8 mouse cellular contexts compared by ENCODE assay signal in the genomic region with DNA sequence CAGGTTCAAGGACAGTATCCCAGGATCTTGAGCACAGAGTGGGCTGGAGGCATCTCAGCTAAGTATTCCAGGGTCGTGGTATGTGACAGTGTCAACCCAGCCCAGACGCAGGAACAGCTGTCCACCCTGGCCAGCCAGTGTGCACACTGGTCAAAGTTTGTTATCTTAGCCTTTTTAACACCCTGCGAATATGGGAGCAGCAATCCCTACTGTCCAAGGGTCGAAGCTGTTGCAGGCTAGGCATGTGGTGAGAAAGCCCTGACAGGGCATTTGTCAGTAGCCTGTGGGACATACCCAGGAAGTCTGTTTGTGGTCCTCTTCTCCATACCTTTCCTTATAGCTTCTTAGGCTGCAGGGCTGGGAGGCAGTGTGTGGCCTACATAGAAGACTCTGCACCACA. TPM values are rescaled to one million over a fixed set of nuclear protein-coding genes. Genes with fewer than 3 reads are reported as not detected.
DNase-seq lines count a peak whose midpoint lies in the region; ATAC-seq and TF ChIP-seq lines count a peak whose summit lies in the region.

No protein-coding gene starts in this region.

- H3K9ac ChIP-seq in hindbrain, postnatal 0 days (replicated peaks; ENCODE audit: low read length) = 0 out of 2 replicates have a peak overlapping the region, but pooled peaks have one; percentile 13
- H3K9ac ChIP-seq in liver, embryonic 15.5 days = no peak overlapping the region

- no peak for TF ChIP-seq CTCF in hindbrain, postnatal 0 days (IDR thresholded peaks at IDR 0.05; ENCODE audit: low read depth)

- H3K4me1 ChIP-seq in embryonic facial prominence, embryonic 10.5 days = peaks cover 21% of the 10 kb centered on the region
- H3K4me1 ChIP-seq in hindbrain, postnatal 0 days (ENCODE audit: insufficient read depth, low read length) = peaks cover 12% of the 10 kb centered on the region
- H3K4me1 ChIP-seq in liver, embryonic 15.5 days (replicated peaks) = peaks cover 27% of the 10 kb centered on the region

- DNase-seq in kidney, adult 11 months = peak; percentile 76
- no peak for DNase-seq in kidney, adult 18-20 months
- no peak for DNase-seq in embryonic facial prominence, embryonic 10.5 days (ENCODE audit: low spot score)
- DNase-seq in hindbrain, postnatal 0 days (ENCODE audit: low spot score) = no peak
- DNase-seq in embryo, embryonic 9.5 days (ENCODE audit: extremely low spot score) = no peak
- DNase-seq in thymus, postnatal 25 days = no peak
- DNase-seq in urinary bladder, postnatal 25 days (ENCODE audit: low spot score) = no peak

- H3K27me3 ChIP-seq in embryonic facial prominence, embryonic 10.5 days (replicated peaks; ENCODE audit: low read depth, poor library complexity, severe bottlenecking) = no peaks in the 10 kb centered on the region
- H3K27me3 ChIP-seq in hindbrain, postnatal 0 days (ENCODE audit: insufficient read depth, low read length) = no peaks in the 10 kb centered on the region
- no peaks in the 10 kb centered on the region for H3K27me3 ChIP-seq in liver, embryonic 15.5 days

- WGBS in embryonic facial prominence, embryonic 10.5 days = 79% methylated on average over 4 of the region's 4 CpGs
- WGBS in hindbrain, postnatal 0 days = 80% methylated on average over 4 of the region's 4 CpGs
- 50% methylated on average over 4 of the region's 4 CpGs for whole genome bisulfite sequencing in liver, embryonic 15.5 days (ENCODE audit: insufficient replicate concordance)

- H3K9me3 ChIP-seq in embryonic facial prominence, embryonic 10.5 days = no peaks in the 10 kb centered on the region
- no peaks in the 10 kb centered on the region for H3K9me3 ChIP-seq in hindbrain, postnatal 0 days (ENCODE audit: low read length)
- no peaks in the 10 kb centered on the region for H3K9me3 ChIP-seq in liver, embryonic 15.5 days (replicated peaks)

- 0 out of 2 replicates have a peak overlapping the region, but pooled peaks have one; percentile 5 for H3K4me2 ChIP-seq in hindbrain, postnatal 0 days (ENCODE audit: low read depth, low read length)
- H3K4me2 ChIP-seq in liver, embryonic 15.5 days = no peak overlapping the region

- peak overlapping the region; percentile 25 for H3K27ac ChIP-seq in embryonic facial prominence, embryonic 10.5 days (replicated peaks)
- H3K27ac ChIP-seq in hindbrain, postnatal 0 days = peak overlapping the region; percentile 72; the same call in 1 of the 2 replicates
- peak overlapping the region; percentile 64 for H3K27ac ChIP-seq in liver, embryonic 15.5 days (replicated peaks)

- no peak for ATAC-seq in hindbrain, postnatal 0 days
- peak; percentile 68 for ATAC-seq in liver, embryonic 15.5 days (ENCODE audit: insufficient read depth)

- no peak overlapping the region for H3K4me3 ChIP-seq in embryonic facial prominence, embryonic 10.5 days
- no peak overlapping the region for H3K4me3 ChIP-seq in hindbrain, postnatal 0 days (ENCODE audit: low read length)
- no peak overlapping the region for H3K4me3 ChIP-seq in liver, embryonic 15.5 days (replicated peaks)

- peaks cover 95% of the 10 kb centered on the region for H3K36me3 ChIP-seq in embryonic facial prominence, embryonic 10.5 days (replicated peaks)
- no peaks in the 10 kb centered on the region for H3K36me3 ChIP-seq in hindbrain, postnatal 0 days (ENCODE audit: insufficient read depth, low read length)
- peaks cover 10% of the 10 kb centered on the region; the same call in 1 of the 2 replicates for H3K36me3 ChIP-seq in liver, embryonic 15.5 days (replicated peaks)

RNA-seq across cellular contexts. Expression of gene Dusp1, which starts 22.1 kb away (rescaled TPM):
- 22.5 and 23.3 TPM in 2 replicates for polyA plus RNA-seq in embryonic facial prominence, embryonic 10.5 days (2016; fragmentation: Nextera tagmentation; extraction: Ambion mirVana)
- total RNA-seq in hindbrain, postnatal 0 days (2014; rRNA removed) = 50.5 and 51.4 TPM in 2 replicates
- 25.3 and 27.0 TPM in 2 replicates for polyA plus RNA-seq in hindbrain, postnatal 0 days (2015; fragmentation: Nextera tagmentation; extraction: Ambion mirVana)
- polyA plus RNA-seq in liver, embryonic 15.5 days (2015; fragmentation: Nextera tagmentation; extraction: Ambion mirVana) = 29.6 and 31.2 TPM in 2 replicates

RNA-seq across cellular contexts. Expression of gene Ergic1, which starts 22.8 kb away (rescaled TPM):
- polyA plus RNA-seq in embryonic facial prominence, embryonic 10.5 days (2016; fragmentation: Nextera tagmentation; extraction: Ambion mirVana) = 107 and 109 TPM in 2 replicates
- 235 and 250 TPM in 2 replicates for total RNA-seq in hindbrain, postnatal 0 days (2014; rRNA removed)
- 81.2 and 93.5 TPM in 2 replicates for polyA plus RNA-seq in hindbrain, postnatal 0 days (2015; fragmentation: Nextera tagmentation; extraction: Ambion mirVana)
- 33.8 and 35.7 TPM in 2 replicates for polyA plus RNA-seq in liver, embryonic 15.5 days (2015; fragmentation: Nextera tagmentation; extraction: Ambion mirVana)
